Mouse (Mus musculus) hindbrain, embryonic 16.5 days (tissue): ENCODE measurements around the gene Gm14409. TPM values are rescaled to one million over a fixed set of nuclear protein-coding genes. Genes with fewer than 3 reads are reported as not detected.
"Not testable (repeated sequence)": the region's sequence is repeated elsewhere in the genome, so short reads cannot be mapped to it uniquely, and the experiment has no call there.

Experiments used
- ATAC-seq: fragments of 200-750 bp; cut with Nextera tagmentation; 2 replicates; pipeline ENCODE4 v1.8.0; 2017; ENCODE audit warnings: moderate TSS enrichment, moderate library complexity
- H3K27ac ChIP-seq: fragments of 300-500 bp; sonication (generic); 2 replicates; pipeline ENCODE4 v1.5.1; 2014; ENCODE audit warnings: low read depth, mild to moderate bottlenecking, control low read depth, low read length, moderate library complexity
- H3K27me3 ChIP-seq: fragments of 300-500 bp; sonication (generic); replicated peaks from 2 replicates; pipeline ENCODE4 v1.6.1; 2014; ENCODE audit warnings: low read length; ENCODE audit not compliant: control insufficient read depth, insufficient read depth
- H3K36me3 ChIP-seq: fragments of 300-500 bp; sonication (generic); 2 replicates; pipeline ENCODE4 v1.6.1; 2014; ENCODE audit warnings: mild to moderate bottlenecking, low read length, moderate library complexity, mixed read lengths; ENCODE audit not compliant: control insufficient read depth, insufficient read depth
- H3K4me1 ChIP-seq: fragments of 300-500 bp; sonication (generic); 2 replicates; pipeline ENCODE4 v1.6.1; 2014; ENCODE audit warnings: low read depth, low read length; ENCODE audit not compliant: control insufficient read depth, insufficient read depth
- H3K4me2 ChIP-seq: fragments of 300-500 bp; sonication (generic); 2 replicates; pipeline ENCODE4 v1.6.1; 2014; ENCODE audit warnings: mild to moderate bottlenecking, low read length, control low read depth, moderate library complexity
- H3K4me3 ChIP-seq: fragments of 300-500 bp; sonication (generic); 2 replicates; pipeline ENCODE4 v1.5.1; 2014; ENCODE audit warnings: mild to moderate bottlenecking, low read length, control low read depth, moderate library complexity
- H3K9ac ChIP-seq: fragments of 300-500 bp; sonication (generic); 2 replicates; pipeline ENCODE4 v1.6.1; 2014; ENCODE audit warnings: low read depth, mild to moderate bottlenecking, control low read depth, low read length, moderate library complexity
- H3K9me3 ChIP-seq: fragments of 300-500 bp; sonication (generic); 2 replicates; pipeline ENCODE4 v1.6.1; 2014; ENCODE audit warnings: mild to moderate bottlenecking, low read length, moderate library complexity; ENCODE audit not compliant: control insufficient read depth
- WGBS: fragments of 180-500 bp; shearing (Covaris S2); extraction: QIAGEN DNeasy Blood & Tissue Kit; methylation state at CpG from one replicate; pipeline ENCODE4 v1.1.7; 2014; 5-methylcytosine and 5-hydroxymethylcytosine counted together
- polyA plus RNA-seq: library from polyadenylated mRNA; unstranded; fragments of >200 nt; fragmentation: Nextera tagmentation; extraction: Ambion mirVana; gene quantifications from 2 replicates; pipeline ENCODE4 v1.2.1, GENCODE M21; 2015

Gm14409 gene
- not detected in 2 replicates for polyA plus RNA-seq

DNA sequence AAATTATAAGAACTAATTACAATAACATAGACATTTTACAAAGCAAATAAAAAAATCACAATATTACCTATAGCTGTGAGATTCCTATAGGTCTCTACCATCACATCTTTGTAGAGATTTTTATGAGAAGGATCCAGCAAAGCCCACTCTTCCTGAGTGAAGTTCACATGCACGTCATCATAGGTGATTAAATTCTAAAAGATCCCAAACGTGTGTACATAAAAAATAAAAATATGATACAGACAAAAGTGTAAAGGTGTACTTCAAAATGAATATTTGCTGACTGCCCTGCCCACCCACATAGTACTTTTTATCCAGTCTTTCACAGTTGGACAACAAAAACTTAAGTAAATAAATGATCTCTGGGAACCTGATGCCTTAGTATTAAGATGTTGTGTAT is at the start of gene Gm14409:
Gene Gm14409, minus strand, starts transcription at position 101 of the 400 bp plus-strand sequence.
- not testable (repeated sequence) for H3K27ac ChIP-seq, H3K4me1 ChIP-seq, H3K9me3 ChIP-seq, H3K4me2 ChIP-seq, H3K9ac ChIP-seq, H3K36me3 ChIP-seq, ATAC-seq, H3K4me3 ChIP-seq, H3K27me3 ChIP-seq
- no CpG with 5 or more reads among the region's 2 CpGs for WGBS

DNA sequence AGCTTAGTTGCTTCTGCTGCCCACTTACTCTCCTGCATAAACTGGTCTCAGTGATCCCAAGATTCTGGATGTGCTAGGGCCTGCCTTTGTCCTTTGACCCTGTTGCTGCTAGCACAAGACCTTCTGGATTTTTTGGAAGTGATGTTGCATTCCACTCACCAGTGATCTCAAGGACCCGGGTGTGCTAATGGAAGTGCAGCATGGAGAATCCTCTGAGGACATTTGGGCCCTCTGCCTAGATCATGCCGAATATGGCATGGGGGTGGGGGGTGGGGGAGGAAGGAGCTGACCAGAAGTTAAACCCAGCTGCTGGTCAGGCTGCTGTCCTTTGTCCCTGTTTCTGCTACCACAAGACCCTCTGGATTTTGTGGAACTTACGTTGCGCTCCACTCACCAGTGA is 42.8 kb upstream of the Gm14409 start:
- ATAC-seq, H3K9me3 ChIP-seq, H3K36me3 ChIP-seq, H3K27ac ChIP-seq, H3K27me3 ChIP-seq, H3K4me3 ChIP-seq, H3K9ac ChIP-seq, H3K4me2 ChIP-seq, H3K4me1 ChIP-seq: not testable (repeated sequence)
- WGBS = 87% methylated on average over 4 of the region's 4 CpGs

DNA sequence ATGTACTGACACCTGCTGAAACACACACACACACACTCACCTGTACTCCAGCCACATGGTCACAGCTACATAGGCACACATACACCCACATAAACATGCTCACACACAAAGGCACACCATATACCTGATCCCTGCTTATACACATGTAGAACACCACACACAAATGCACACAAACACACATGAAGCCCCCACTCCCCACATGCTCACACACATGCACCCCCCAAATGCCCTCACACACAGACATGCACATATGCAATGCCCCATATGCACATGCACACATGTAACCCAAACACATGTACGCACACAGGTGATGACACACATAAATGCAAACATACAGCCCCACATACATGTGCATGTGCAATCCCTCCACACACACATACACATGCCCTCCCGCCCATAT is 38.1 kb upstream of the Gm14409 start:
- WGBS = no CpG with 5 or more reads among the region's 2 CpGs

DNA sequence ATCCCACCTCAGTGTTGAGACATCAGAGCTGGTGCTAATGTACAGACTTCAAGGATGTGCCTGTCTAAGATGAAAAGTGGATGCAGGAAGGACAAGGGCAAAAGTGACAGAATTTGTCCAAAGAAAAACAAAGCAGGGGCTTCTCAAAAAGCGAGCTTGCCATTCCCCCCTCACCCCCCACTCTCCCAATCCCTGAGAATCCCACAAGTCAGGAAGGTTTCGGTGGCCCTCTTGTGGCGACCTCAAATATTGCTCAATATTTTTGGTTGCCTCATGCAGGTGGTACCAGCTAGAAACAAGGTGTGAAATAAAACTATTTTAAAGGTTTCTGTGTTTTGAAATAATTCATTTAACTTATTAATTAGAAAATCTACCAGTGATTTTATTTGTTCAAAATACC is 16.9 kb upstream of the Gm14409 start:
- WGBS = 26% methylated on average over 3 of the region's 3 CpGs

More for the DNA sequence above, 38.1 kb upstream of the Gm14409 start:
- H3K9ac ChIP-seq, H3K36me3 ChIP-seq, H3K4me1 ChIP-seq, H3K27me3 ChIP-seq, H3K27ac ChIP-seq, H3K4me2 ChIP-seq, ATAC-seq, H3K9me3 ChIP-seq, H3K4me3 ChIP-seq: not testable (repeated sequence)

DNA sequence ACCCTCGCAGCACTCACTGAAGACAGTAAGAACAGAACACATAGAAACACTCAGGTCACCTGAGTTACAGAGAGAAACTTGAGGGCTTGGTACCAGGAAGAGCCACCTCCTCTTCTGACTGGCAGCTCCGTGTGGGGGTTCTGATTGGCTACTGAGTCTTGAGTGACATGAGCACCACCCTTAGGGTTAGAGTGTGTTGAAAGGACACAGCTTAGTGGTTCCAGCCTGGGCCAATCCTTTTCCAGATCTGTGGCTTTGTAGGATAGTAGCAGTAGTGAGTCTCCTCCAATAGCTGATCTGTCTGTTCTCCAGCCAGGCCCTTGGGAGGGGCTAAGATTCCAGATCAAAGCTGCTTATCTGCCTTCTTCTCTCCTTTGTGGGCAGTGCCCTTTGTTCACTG is 10.9 kb upstream of the Gm14409 start:
- not testable (repeated sequence) for H3K9ac ChIP-seq, ATAC-seq, H3K4me2 ChIP-seq, H3K36me3 ChIP-seq, H3K4me3 ChIP-seq, H3K27ac ChIP-seq, H3K27me3 ChIP-seq, H3K4me1 ChIP-seq, H3K9me3 ChIP-seq
- 67% methylated on average over 1 of the region's 2 CpGs for WGBS

More for the DNA sequence above, 16.9 kb upstream of the Gm14409 start:
- not testable (repeated sequence) for H3K9me3 ChIP-seq, ATAC-seq, H3K4me1 ChIP-seq, H3K4me3 ChIP-seq, H3K9ac ChIP-seq, H3K36me3 ChIP-seq, H3K27me3 ChIP-seq, H3K27ac ChIP-seq, H3K4me2 ChIP-seq

DNA sequence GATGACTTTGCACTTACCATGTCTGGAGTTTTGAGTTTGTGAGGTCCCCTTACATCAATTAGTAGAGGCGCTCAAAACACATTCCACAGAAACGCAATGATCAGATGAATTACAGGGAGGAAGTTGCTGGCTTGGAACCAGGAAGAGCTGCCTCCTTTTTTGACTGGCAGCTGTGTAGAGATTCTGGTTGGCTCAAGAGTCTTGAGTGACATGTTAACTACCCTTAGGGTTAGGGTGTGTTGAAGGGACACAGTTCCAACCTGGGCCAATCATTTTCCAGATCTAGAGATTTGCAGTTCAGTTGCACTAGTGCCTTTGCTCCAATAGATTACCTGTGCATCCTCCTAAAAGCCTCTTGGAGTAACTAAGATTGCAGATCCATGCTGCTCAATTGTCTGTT is 5.4 kb upstream of the Gm14409 start:
- not testable (repeated sequence) for H3K4me3 ChIP-seq, H3K27me3 ChIP-seq, ATAC-seq, H3K9ac ChIP-seq, H3K36me3 ChIP-seq, H3K27ac ChIP-seq, H3K9me3 ChIP-seq, H3K4me2 ChIP-seq, H3K4me1 ChIP-seq
- 86% methylated on average over 2 of the region's 2 CpGs for WGBS

DNA sequence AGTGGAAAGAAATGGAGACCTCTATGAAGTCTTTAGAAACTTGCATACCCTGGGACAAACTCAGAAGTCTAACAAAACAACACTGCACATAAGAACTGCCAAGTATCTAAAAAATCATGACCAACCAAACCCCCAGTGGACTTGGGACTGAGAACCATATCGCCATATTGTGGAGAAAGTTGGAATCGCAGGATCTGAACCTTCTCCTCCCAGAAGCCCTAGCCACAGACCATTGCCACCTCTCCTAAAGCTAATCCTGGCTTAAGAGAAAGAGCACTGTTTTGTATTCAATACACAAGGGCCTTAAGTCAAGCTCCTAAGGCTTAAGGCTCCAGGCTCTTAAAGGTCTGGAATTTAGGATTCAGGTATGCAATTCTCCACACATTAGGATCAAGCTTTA is 19.4 kb downstream of the Gm14409 start:
- WGBS = 92% methylated on average over 2 of the region's 2 CpGs
- H3K27ac ChIP-seq, H3K9ac ChIP-seq, H3K36me3 ChIP-seq, H3K4me1 ChIP-seq, H3K4me2 ChIP-seq, H3K27me3 ChIP-seq, H3K4me3 ChIP-seq, H3K9me3 ChIP-seq, ATAC-seq: not testable (repeated sequence)

DNA sequence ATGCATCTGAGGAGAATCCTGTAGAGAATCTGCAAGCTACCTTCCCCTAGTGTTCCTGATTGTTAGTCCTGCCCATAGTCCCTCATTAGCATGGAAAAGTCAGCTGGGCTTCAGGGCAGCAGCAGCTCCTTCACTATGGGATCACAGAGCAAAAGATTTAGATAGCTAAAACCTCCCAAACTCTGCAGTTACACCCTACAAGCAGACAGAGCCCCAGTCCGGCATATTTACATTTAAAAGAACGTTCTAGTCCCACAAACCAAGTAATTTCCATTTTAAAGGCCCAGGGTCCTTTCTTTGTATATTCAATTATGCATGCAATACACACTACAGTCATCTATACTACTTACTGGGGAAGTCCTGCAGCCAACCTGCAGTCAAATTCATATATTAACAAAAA is 36.4 kb downstream of the Gm14409 start:
- not testable (repeated sequence) for ATAC-seq, H3K9me3 ChIP-seq, H3K4me3 ChIP-seq, H3K27ac ChIP-seq, H3K4me2 ChIP-seq, H3K9ac ChIP-seq, H3K27me3 ChIP-seq, H3K36me3 ChIP-seq, H3K4me1 ChIP-seq
- 40% methylated on average over 2 of the region's 2 CpGs for WGBS
